Mouse (Mus musculus): ENCODE data around the gene Arhgap27. TPM values are rescaled to one million over a fixed set of nuclear protein-coding genes. Genes with fewer than 3 reads are reported as not detected.

Arhgap27 gene
- polyA plus RNA-seq, 1 experiment, result 0.48 TPM

GRCm38 (mm10) chr11:103320646-103321045, 42.8 kb downstream of the Arhgap27 start:
- no peak overlapping the region for H3K4me3 ChIP-seq (replicated peaks)
- H3K4me1 ChIP-seq (ENCODE audit: control insufficient read depth), result no peaks in the 10 kb centered on the region
- no peaks in the 10 kb centered on the region for H3K27me3 ChIP-seq (ENCODE audit: control insufficient read depth)
- no peak for TF ChIP-seq GATA1 (IDR thresholded peaks at IDR 0.05; ENCODE audit: low read length)
- TF ChIP-seq TAL1 (IDR thresholded peaks at IDR 0.05; ENCODE audit: low read length), result no peak
- no peaks in the 10 kb centered on the region for H3K36me3 ChIP-seq (ENCODE audit: control insufficient read depth)
- no peaks in the 10 kb centered on the region for H3K9me3 ChIP-seq (ENCODE audit: control insufficient read depth, low read length)

- no peaks in the 10 kb centered on the region for H3K4me1 ChIP-seq (ENCODE audit: control insufficient read depth)
- no peaks in the 10 kb centered on the region for H3K27me3 ChIP-seq (ENCODE audit: control insufficient read depth)
- H3K36me3 ChIP-seq (ENCODE audit: control insufficient read depth), result no peaks in the 10 kb centered on the region
- TF ChIP-seq TAL1 (IDR thresholded peaks at IDR 0.05; ENCODE audit: low read length) (no peak), GATA1 (IDR thresholded peaks at IDR 0.05; ENCODE audit: low read length) (no peak)
- H3K4me3 ChIP-seq (replicated peaks), result no peak overlapping the region
- no peaks in the 10 kb centered on the region for H3K9me3 ChIP-seq (ENCODE audit: control insufficient read depth, low read length)
Observed at GRCm38 (mm10) chr11:103320196-103320595, 43.3 kb downstream of the Arhgap27 start.

GRCm38 (mm10) chr11:103318042-103318441, 45.5 kb downstream of the Arhgap27 start:
- Histone ChIP-seq H3K4me1 (ENCODE audit: control insufficient read depth) (no peaks in the 10 kb centered on the region), H3K4me3 (replicated peaks) (no peak overlapping the region), H3K36me3 (ENCODE audit: control insufficient read depth) (no peaks in the 10 kb centered on the region), H3K9me3 (ENCODE audit: control insufficient read depth, low read length) (no peaks in the 10 kb centered on the region), H3K27me3 (ENCODE audit: control insufficient read depth) (no peaks in the 10 kb centered on the region)
- TF ChIP-seq TAL1 (IDR thresholded peaks at IDR 0.05; ENCODE audit: low read length) (no peak), GATA1 (IDR thresholded peaks at IDR 0.05; ENCODE audit: low read length) (no peak)

GRCm38 (mm10) chr11:103315379-103315778, 48.1 kb downstream of the Arhgap27 start:
- Histone ChIP-seq H3K4me1 (ENCODE audit: control insufficient read depth) (no peaks in the 10 kb centered on the region), H3K9me3 (ENCODE audit: control insufficient read depth, low read length) (no peaks in the 10 kb centered on the region), H3K36me3 (ENCODE audit: control insufficient read depth) (no peaks in the 10 kb centered on the region), H3K4me3 (replicated peaks) (no peak overlapping the region), H3K27me3 (ENCODE audit: control insufficient read depth) (peaks cover 15% of the 10 kb centered on the region)
- no peak for TF ChIP-seq GATA1 (IDR thresholded peaks at IDR 0.05; ENCODE audit: low read length)
- TF ChIP-seq TAL1 (IDR thresholded peaks at IDR 0.05; ENCODE audit: low read length), result no peak

GRCm38 (mm10) chr11:103314736-103315374, 48.6 kb downstream of the Arhgap27 start:
- no peak for TF ChIP-seq GATA1 (IDR thresholded peaks at IDR 0.05; ENCODE audit: low read length)
- no peak for TF ChIP-seq TAL1 (IDR thresholded peaks at IDR 0.05; ENCODE audit: low read length)
- peaks cover 15% of the 10 kb centered on the region for H3K27me3 ChIP-seq (ENCODE audit: control insufficient read depth)
- H3K4me1 ChIP-seq (ENCODE audit: control insufficient read depth), result no peaks in the 10 kb centered on the region
- H3K9me3 ChIP-seq (ENCODE audit: control insufficient read depth, low read length), result no peaks in the 10 kb centered on the region
- no peak overlapping the region for H3K4me3 ChIP-seq (replicated peaks)
- H3K36me3 ChIP-seq (ENCODE audit: control insufficient read depth), result no peaks in the 10 kb centered on the region

GRCm38 (mm10) chr11:103313542-103313941, 50.0 kb downstream of the Arhgap27 start:
- Histone ChIP-seq H3K4me3 (replicated peaks) (no peak overlapping the region), H3K27me3 (ENCODE audit: control insufficient read depth) (peaks cover 15% of the 10 kb centered on the region), H3K36me3 (ENCODE audit: control insufficient read depth) (no peaks in the 10 kb centered on the region), H3K9me3 (ENCODE audit: control insufficient read depth, low read length) (no peaks in the 10 kb centered on the region), H3K4me1 (ENCODE audit: control insufficient read depth) (no peaks in the 10 kb centered on the region)
- no peak for TF ChIP-seq TAL1 (IDR thresholded peaks at IDR 0.05; ENCODE audit: low read length)
- TF ChIP-seq GATA1 (IDR thresholded peaks at IDR 0.05; ENCODE audit: low read length), result no peak

- no peaks in the 10 kb centered on the region for H3K4me1 ChIP-seq (ENCODE audit: control insufficient read depth)
- H3K36me3 ChIP-seq (ENCODE audit: control insufficient read depth), result no peaks in the 10 kb centered on the region
- no peaks in the 10 kb centered on the region for H3K9me3 ChIP-seq (ENCODE audit: control insufficient read depth, low read length)
- no peak overlapping the region for H3K4me3 ChIP-seq (replicated peaks)
- H3K27me3 ChIP-seq (ENCODE audit: control insufficient read depth), result peaks cover 15% of the 10 kb centered on the region
- TF ChIP-seq TAL1 (IDR thresholded peaks at IDR 0.05; ENCODE audit: low read length), result no peak
- no peak for TF ChIP-seq GATA1 (IDR thresholded peaks at IDR 0.05; ENCODE audit: low read length)
Observed at GRCm38 (mm10) chr11:103312655-103313255, 50.7 kb downstream of the Arhgap27 start.

GRCm38 (mm10) chr11:103311960-103312611, 51.4 kb downstream of the Arhgap27 start:
- no peak overlapping the region for H3K4me3 ChIP-seq (replicated peaks)
- peaks cover 15% of the 10 kb centered on the region for H3K27me3 ChIP-seq (ENCODE audit: control insufficient read depth)
- H3K9me3 ChIP-seq (ENCODE audit: control insufficient read depth, low read length), result no peaks in the 10 kb centered on the region
- TF ChIP-seq TAL1 (IDR thresholded peaks at IDR 0.05; ENCODE audit: low read length) (no peak), GATA1 (IDR thresholded peaks at IDR 0.05; ENCODE audit: low read length) (no peak)
- H3K4me1 ChIP-seq (ENCODE audit: control insufficient read depth), result no peaks in the 10 kb centered on the region
- H3K36me3 ChIP-seq (ENCODE audit: control insufficient read depth), result no peaks in the 10 kb centered on the region

- Histone ChIP-seq H3K27me3 (ENCODE audit: control insufficient read depth) (peaks cover 15% of the 10 kb centered on the region), H3K36me3 (ENCODE audit: control insufficient read depth) (no peaks in the 10 kb centered on the region), H3K4me3 (replicated peaks) (no peak overlapping the region)
Observed at GRCm38 (mm10) chr11:103309956-103310574, 53.4 kb downstream of the Arhgap27 start.

More at GRCm38 (mm10) chr11:103309956-103310574, 53.4 kb downstream of the Arhgap27 start:
- no peak for TF ChIP-seq GATA1 (IDR thresholded peaks at IDR 0.05; ENCODE audit: low read length)
- TF ChIP-seq TAL1 (IDR thresholded peaks at IDR 0.05; ENCODE audit: low read length), result no peak
- Histone ChIP-seq H3K4me1 (ENCODE audit: control insufficient read depth) (no peaks in the 10 kb centered on the region), H3K9me3 (ENCODE audit: control insufficient read depth, low read length) (no peaks in the 10 kb centered on the region)

All from erythroblast, embryonic 14.5 days (primary cell).